Mouse (Mus musculus) retina, postnatal 7 days (tissue): Measurements from ENCODE around the gene Dsn1.

Experiments
- DNase-seq: peaks from one replicate; pipeline ENCODE4 v3.0.0-alpha.2; 2012; ENCODE audit warnings: low read depth, low spot score

The Dsn1 gene

GRCm38 (mm10) chr2:156968501-156968900 is 38.5 kb downstream of the Dsn1 start:
- DNase-seq = no peak

- DNase-seq = no peak
Observed at GRCm38 (mm10) chr2:156967388-156967787, 39.6 kb downstream of the Dsn1 start.

- DNase-seq = no peak
Observed at GRCm38 (mm10) chr2:156963891-156964290, 43.1 kb downstream of the Dsn1 start.

GRCm38 (mm10) chr2:156958496-156959252 is 48.3 kb downstream of the Dsn1 start:
- no peak for DNase-seq

- no peak for DNase-seq
Observed at GRCm38 (mm10) chr2:156957035-156957434, 49.9 kb downstream of the Dsn1 start.

- DNase-seq = no peak
Observed at GRCm38 (mm10) chr2:156956306-156956705, 50.6 kb downstream of the Dsn1 start.

GRCm38 (mm10) chr2:156954463-156954862 is 52.5 kb downstream of the Dsn1 start:
- no peak for DNase-seq

GRCm38 (mm10) chr2:156951301-156952094 is 55.5 kb downstream of the Dsn1 start:
- DNase-seq = no peak

GRCm38 (mm10) chr2:156950816-156951215 is 56.1 kb downstream of the Dsn1 start:
- DNase-seq = no peak
